Mouse (Mus musculus) erythroid progenitor cell, adult 5-6 weeks (primary cell): ENCODE results near the gene Taf5l. TPM values are rescaled to one million over a fixed set of nuclear protein-coding genes. Genes with fewer than 3 reads are reported as not detected.
"Not testable (repeated sequence)": the region's sequence is repeated elsewhere in the genome, so short reads cannot be mapped to it uniquely, and the experiment has no call there.

Source experiments
- ATAC-seq: replicated peaks from 2 replicates; pipeline ENCODE4 v1.8.0; 2016; ENCODE audit warnings: moderate number of reproducible peaks, mild to moderate bottlenecking, moderate TSS enrichment, inconsistent platforms; ENCODE audit not compliant: poor library complexity, low FRiP score, severe bottlenecking
- total RNA-seq, 2 experiments: library from RNA; stranded (forward) in 1 of 2; stranded (reverse) in 1 of 2; fragments of 150-400 nt in 1 of 2; fragments of 186-747, 209-891 nt in 1 of 2; gene quantifications; 2 replicates each; pipeline versions ENCODE4 v1.2.3 to v1.2.4; 2015 to 2017; ENCODE audit warnings: low replicate concordance in 2 of 2

Taf5l gene
- total RNA-seq (2015; ENCODE audit: low replicate concordance) (45.0 and 46.9 TPM in 2 replicates), total RNA-seq (2017; ENCODE audit: low replicate concordance) (40.3 and 41.6 TPM in 2 replicates)

- ATAC-seq = peak; percentile 83
Measured at GRCm38 (mm10) chr8:124021237-124022227, at the start of gene Taf5l, which contains the start of gene Urb2. Taf5l (minus strand) TSS chr8:124021397. Urb2 (plus strand) TSS chr8:124021508.

- ATAC-seq = no peak
Measured at GRCm38 (mm10) chr8:124070363-124071324, 49.4 kb upstream of the Taf5l start.

- ATAC-seq = no peak
Measured at GRCm38 (mm10) chr8:124067059-124067750, 46.0 kb upstream of the Taf5l start.

GRCm38 (mm10) chr8:124066325-124067058 lies 45.3 kb upstream of the Taf5l start:
- no peak for ATAC-seq

- no peak for ATAC-seq
Measured at GRCm38 (mm10) chr8:124056832-124057655, 35.8 kb upstream of the Taf5l start.

GRCm38 (mm10) chr8:124052568-124052967 lies 31.4 kb upstream of the Taf5l start:
- ATAC-seq = no peak

GRCm38 (mm10) chr8:124052110-124052509 lies 30.9 kb upstream of the Taf5l start:
- ATAC-seq = peak; percentile 68; the same call in 1 of the 2 replicates

GRCm38 (mm10) chr8:124045856-124046255 lies 24.7 kb upstream of the Taf5l start:
- peak; percentile 46 for ATAC-seq

- ATAC-seq = no peak
Measured at GRCm38 (mm10) chr8:124044931-124045330, 23.7 kb upstream of the Taf5l start.

GRCm38 (mm10) chr8:124044421-124044820 lies 23.2 kb upstream of the Taf5l start:
- no peak for ATAC-seq

GRCm38 (mm10) chr8:124042201-124042600 lies 21.0 kb upstream of the Taf5l start:
- no peak for ATAC-seq

GRCm38 (mm10) chr8:124039351-124039750 lies 18.2 kb upstream of the Taf5l start:
- no peak for ATAC-seq

- ATAC-seq = no peak
Measured at GRCm38 (mm10) chr8:124038121-124038520, 16.9 kb upstream of the Taf5l start.

GRCm38 (mm10) chr8:124033400-124033799 lies 12.2 kb upstream of the Taf5l start:
- no peak for ATAC-seq

- no peak for ATAC-seq
Measured at GRCm38 (mm10) chr8:124027831-124028230, 6.6 kb upstream of the Taf5l start.

GRCm38 (mm10) chr8:124026265-124026664 lies 5.1 kb upstream of the Taf5l start:
- not testable (repeated sequence) for ATAC-seq

GRCm38 (mm10) chr8:124020439-124021236 lies 559 bp downstream of the Taf5l start:
- peak; percentile 59 for ATAC-seq
